Mouse (Mus musculus) cerebellum, adult (tissue): ENCODE measurements around the gene Slc16a13.

Experiments used
- ATAC-seq: cut with Nextera tagmentation; 2 replicates; pipeline ENCODE4 v1.9.2; 2017; ENCODE audit warnings: mild to moderate bottlenecking, moderate library complexity, mixed read lengths; ENCODE audit not compliant: insufficient number of reproducible peaks, low FRiP score, low TSS enrichment

The Slc16a13 gene

DNA sequence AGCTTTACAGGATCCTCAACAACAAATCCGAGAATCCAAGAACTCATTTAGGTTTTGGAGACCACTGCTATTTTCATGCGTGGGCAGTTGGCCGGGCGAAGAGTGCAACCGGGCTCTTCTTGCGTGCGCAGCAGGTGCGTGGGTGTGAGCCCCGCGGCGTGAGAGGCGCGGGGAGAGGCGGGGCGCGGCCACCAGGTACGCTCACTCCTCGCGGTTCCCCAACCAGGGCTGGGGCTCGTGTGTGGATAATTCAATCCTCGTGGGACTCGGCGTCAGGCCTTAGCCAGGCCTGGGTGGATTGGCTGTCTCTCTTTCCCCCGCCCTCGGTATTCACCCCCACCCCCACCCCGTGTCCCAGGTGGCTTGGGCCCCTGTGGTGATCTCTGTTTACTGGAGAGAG is 7.1 kb downstream of the Slc16a13 start:
- ATAC-seq = peak; percentile 46; the same call in 1 of the 2 replicates

GRCm38 (mm10) chr11:70212896-70213295 is 8.0 kb downstream of the Slc16a13 start:
- ATAC-seq = no peak

DNA sequence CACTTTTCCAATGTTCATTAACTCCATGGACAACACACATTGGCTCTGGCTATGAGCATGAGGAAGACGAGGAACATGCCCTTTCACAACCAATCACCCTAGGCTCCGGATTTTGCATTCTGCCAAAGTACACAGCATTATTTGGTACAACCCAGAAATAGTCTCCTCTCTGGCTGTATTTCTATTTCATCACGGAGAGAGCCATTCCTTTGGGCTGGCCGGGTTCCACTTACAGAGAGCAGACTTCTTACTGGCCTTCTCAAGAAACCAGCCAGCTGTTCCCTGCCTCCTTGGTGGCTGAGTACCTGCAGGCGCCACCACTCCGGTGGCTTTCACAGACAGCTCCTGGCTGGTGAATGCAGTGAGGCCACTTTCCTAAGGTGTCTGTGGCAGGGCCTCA is 8.4 kb downstream of the Slc16a13 start, which contains the start of gene Slc16a11:
Gene Slc16a11 (plus strand): TSS at position 330 of the 400 bp plus-strand sequence.
- ATAC-seq = no peak

- no peak for ATAC-seq
Observed at GRCm38 (mm10) chr11:70211972-70212371, 8.9 kb downstream of the Slc16a13 start.

DNA sequence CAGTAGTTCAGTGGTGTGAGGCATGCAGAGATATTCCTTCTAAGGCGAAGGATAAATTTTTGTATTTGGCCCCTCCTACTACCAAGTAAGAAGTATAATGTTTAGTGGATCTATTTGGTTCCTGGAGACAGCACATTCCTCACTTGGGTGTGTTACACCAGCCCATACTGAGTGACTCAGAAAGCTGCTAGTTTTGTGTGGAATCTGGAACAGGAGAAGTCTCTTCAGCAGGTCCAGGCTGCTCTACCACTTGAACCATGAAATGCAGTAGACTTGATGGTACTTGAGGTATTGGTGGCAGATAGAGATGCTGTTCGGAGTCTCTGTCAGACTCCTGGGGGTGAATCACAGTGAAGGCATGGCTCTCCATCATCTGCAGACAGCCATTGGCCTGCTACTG is 10.2 kb downstream of the Slc16a13 start:
- no peak for ATAC-seq

GRCm38 (mm10) chr11:70208778-70209388 is 12.0 kb downstream of the Slc16a13 start:
- no peak for ATAC-seq

DNA sequence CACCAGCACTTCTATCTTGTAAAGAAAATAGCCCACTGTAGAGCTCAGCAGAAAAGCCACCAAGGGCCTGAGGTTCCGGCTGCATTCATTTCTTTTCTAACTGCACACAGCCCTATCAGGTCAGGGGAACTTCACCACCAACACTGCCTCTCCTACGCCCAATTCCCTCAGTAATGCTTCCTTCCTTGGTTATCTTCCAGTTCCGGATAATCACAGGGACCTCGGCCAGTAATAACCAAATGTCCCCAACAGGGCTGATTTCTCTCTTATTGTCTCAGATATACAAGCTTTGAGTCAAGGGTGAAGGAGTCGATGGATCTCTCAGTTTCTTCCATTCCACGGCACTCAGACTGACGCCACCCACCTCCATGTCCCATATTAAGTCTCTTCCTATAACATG is 13.6 kb downstream of the Slc16a13 start:
- no peak for ATAC-seq

- no peak for ATAC-seq
Observed at GRCm38 (mm10) chr11:70206801-70207200, 14.1 kb downstream of the Slc16a13 start.

DNA sequence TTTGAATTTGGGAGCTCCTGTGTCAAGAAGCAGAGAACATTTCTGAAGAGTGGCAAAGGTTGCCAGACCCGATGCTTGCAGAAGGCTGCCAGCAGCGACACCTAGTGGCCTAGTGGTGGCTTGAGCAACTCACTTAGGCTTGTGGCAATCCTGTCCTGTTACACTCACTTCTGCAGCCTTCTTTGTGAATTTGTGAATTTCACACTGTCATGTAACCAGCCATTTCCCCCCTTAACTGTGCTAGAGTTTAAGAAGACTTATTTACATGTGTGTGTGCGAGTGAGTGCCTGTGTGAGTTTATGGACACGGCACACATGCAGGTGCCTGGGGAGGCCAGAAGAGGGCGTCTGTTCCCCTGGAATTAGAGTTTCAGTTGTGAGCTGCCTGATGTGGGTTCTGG is 19.2 kb downstream of the Slc16a13 start:
- 0 out of 2 replicates have a peak, but pooled peaks have one; percentile 31 for ATAC-seq

- ATAC-seq = no peak
Observed at GRCm38 (mm10) chr11:70200036-70200608, 20.7 kb downstream of the Slc16a13 start.

DNA sequence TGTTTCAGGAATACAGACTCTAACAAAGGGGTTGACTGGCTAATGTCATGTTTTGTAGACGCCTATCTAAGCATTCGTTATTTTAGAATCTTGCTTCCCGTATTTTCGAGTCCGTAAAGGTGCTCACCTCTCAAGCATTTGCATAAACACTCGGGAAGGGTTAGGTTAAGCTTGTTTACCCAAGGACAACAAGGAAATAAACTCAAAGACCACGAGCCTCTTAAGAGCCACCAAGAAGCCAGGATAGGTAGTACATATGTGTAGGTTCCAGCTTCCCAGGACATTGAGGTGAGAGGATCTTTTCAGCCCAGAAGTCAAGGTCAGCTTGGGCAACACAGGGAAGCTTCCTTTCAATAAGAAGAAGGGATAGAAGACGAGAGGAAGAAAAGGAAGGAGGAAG is 21.8 kb downstream of the Slc16a13 start:
- no peak for ATAC-seq

DNA sequence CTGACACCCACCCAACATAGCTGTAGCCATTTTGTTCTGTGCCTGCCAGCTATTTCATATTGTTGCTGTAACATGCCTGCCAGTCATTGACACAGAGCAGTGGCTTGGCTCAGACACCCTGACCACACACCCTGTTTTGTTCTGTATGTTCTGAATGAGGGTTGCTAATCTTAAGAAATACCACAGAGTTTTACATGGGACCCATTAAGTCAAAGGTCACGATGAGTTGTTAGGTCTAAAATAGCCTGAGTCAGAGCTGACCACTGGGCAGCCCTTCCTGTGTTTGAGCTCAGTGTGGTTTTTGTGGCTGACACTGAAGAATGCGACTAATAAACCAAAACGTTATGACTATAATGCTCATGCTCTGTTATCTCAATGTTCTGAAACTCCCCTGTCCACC is 22.5 kb downstream of the Slc16a13 start:
- ATAC-seq = no peak

DNA sequence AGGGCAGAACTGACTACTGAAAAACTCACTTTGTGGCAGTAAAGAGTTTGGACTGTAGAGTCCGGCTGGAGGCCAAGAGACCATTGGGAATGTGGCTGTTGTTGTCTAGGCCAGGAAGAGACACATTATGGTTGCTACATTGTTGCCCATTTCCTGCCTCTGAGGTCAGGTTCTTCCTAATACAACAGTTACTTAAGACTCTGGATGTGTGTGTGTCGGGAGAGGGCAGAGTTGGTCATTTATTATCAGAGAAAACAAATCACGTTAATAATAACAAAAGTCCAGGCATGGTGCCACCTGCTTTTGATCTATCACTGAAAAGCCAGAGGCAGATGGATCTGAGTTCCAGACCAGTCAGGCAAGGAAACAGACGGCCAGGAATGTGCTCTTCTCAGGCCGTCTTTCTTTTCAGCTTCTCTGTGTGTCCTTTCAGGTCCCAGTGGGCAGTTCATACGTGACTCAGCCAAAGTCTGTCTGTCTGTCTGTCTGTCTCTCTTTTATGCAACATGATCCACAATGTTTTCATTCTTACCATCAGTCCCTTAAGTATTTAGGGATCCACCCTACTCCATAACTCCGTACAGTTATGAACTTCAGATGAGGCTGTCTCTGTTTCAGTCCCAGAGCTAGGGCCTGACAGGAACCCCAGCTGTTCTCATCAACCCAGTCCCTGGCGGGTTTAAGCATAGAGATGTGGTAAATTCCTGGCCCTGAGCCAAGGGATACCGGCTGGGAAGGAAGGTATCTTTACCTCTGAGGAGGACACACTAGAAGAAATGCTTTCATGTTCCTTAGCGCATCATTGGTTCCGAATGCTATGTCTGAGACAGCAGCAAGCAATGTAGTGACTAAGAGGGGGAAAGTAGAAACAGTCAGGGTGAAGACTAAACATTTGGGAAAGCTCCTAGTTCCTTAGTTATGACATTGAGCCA is 27.2 kb downstream of the Slc16a13 start:
- no peak for ATAC-seq

DNA sequence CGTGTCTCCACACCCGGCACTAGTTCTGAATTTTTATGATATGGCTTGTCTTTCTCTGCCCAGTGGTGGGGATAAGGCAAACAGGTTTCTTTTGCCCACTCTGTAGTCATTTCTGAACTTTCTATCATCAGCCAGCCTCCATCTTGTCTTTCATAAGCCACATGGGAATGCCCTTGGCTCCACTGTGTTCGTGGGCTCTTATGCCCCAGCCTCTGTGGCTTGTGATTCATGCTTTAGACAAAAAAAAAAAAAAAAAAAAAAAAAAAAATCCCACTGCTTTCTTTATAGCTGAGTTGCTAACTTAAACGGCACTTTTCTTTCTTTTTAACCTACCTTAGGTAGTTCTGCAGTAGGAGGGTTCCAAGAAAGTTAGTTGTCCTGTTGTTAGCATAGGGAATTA is 28.7 kb downstream of the Slc16a13 start:
- ATAC-seq = no peak

DNA sequence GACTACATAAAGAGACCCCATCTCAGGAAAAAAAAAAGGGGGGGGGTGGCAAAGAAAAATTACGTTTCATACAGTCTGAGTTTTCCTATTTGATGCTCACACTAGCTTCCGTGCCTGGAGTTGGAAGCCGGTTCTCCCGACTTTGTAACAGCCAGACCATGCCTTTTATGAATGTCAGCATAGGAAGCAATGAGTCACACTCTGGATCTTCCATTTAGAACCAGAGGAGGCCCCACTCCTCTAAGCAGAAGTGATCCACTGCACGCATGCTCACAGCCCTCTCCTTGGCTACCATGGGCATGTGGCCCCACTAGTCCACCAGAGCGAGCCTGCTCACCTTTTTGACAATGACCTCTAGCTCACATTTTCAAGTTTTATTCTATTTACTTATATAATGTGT is 29.7 kb downstream of the Slc16a13 start:
- no peak for ATAC-seq

DNA sequence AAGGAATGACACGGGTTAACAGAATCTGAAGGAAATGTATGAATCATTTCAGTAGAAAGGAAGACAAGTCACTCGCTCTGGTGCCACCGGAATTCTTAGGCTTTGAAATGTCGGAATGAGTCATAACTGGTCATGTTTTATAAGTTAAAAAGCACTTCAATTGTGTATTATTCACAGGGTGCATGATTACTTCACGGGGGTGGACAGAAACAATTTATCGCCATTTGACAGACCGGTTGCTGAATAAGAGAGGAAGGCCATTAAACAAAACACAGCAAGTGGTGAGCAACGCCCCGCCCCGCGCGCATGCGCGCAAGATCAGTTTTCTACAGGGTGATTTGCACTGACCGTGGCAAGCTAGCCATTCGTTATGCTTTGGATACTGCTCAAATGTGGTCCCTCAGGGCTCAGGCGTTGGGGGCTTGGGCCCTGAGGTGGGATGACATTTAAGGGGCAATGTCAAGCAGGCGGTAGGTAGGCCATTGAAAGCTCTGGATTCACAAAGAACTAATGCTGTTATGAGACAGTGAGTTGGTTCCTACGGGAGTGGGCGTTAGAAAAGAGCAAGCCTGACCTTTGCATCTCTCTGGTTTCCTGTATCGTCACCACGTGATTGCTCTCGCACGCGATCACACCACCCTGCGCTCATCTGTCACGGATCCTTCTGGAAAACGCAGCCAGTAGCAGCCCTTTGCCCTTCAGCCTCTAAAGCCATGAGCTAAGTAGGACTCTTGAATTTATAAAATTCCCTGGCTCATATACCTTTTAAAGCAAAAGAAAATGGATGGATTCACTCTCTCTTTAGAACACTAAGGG is 31.3 kb downstream of the Slc16a13 start:
- ATAC-seq = no peak

- ATAC-seq = no peak
Observed at GRCm38 (mm10) chr11:70185120-70185519, 35.7 kb downstream of the Slc16a13 start.

GRCm38 (mm10) chr11:70180496-70180895 is 40.4 kb downstream of the Slc16a13 start:
- no peak for ATAC-seq

GRCm38 (mm10) chr11:70179401-70179800 is 41.5 kb downstream of the Slc16a13 start:
- no peak for ATAC-seq

GRCm38 (mm10) chr11:70178756-70179155 is 42.1 kb downstream of the Slc16a13 start:
- no peak for ATAC-seq
